Comparison of ENCODE assay signal across 1 mouse cellular context in genomic region chr2:91710272-91711234, GRCm38 (mm10).
TF ChIP-seq lines count a peak whose summit lies in the region.

TSS of gene Atg13 (minus strand) at chr2:91710576.
TSS of gene Harbi1 (plus strand) at chr2:91710852.

TF ChIP-seq in MEL, 35 proteins besides CTCF, POLR2A, EP300 and RAD21 (continued from another document):
- TF ChIP-seq GABPA (IDR thresholded peaks at IDR 0.05; ENCODE audit: low read depth, low read length) (no peak), E2F4 (IDR thresholded peaks at IDR 0.05; ENCODE audit: borderline replicate concordance, low read depth, low read length) (no peak)
